ENCODE assay signal across 22 mouse cellular contexts in genomic region chr16:40536754-40537153, GRCm38 (mm10).
A peak's percentile ranks its signal among the peaks of the same experiment; 100 is the strongest.
DNase-seq lines count a peak whose midpoint lies in the region; ATAC-seq and TF ChIP-seq lines count a peak whose summit lies in the region.
"Had no signal": no experiment of that assay in that cellular context is flagged by ENCODE, and none has a peak within 500 bp of the region (broad histone marks: within the 10 kb centered on the region; RNA-seq: fewer than 3 reads in every experiment).

No protein-coding gene starts in this region.

- H3K4me1 ChIP-seq in forebrain, embryonic 12.5 days = no peaks in the 10 kb centered on the region
- no peaks in the 10 kb centered on the region for H3K4me1 ChIP-seq in forebrain, embryonic 11.5 days (replicated peaks; ENCODE audit: control insufficient read depth, insufficient read depth, low read length)
- H3K4me1 ChIP-seq in heart, adult 2 months (ENCODE audit: control insufficient read depth, insufficient read depth, low read length) = no peaks in the 10 kb centered on the region
- 0 out of 2 replicates have a peak, but pooled peaks cover 6% of the 10 kb centered on the region for H3K4me1 ChIP-seq in midbrain, embryonic 12.5 days
- no peaks in the 10 kb centered on the region for H3K4me1 ChIP-seq in midbrain, embryonic 11.5 days (ENCODE audit: control insufficient read depth, insufficient read depth, low read length)
- no peaks in the 10 kb centered on the region for H3K4me1 ChIP-seq in midbrain, embryonic 15.5 days
- H3K4me1 ChIP-seq in midbrain, embryonic 16.5 days (ENCODE audit: control insufficient read depth, insufficient read depth, low read length) = no peaks in the 10 kb centered on the region

- peak; percentile 58; the same call in 1 of the 2 replicates for ATAC-seq in forebrain, embryonic 12.5 days (ENCODE audit: low FRiP score)
- no peak; the same call in 1 of the 2 replicates for ATAC-seq in forebrain, embryonic 11.5 days (replicated peaks; ENCODE audit: low FRiP score)
- ATAC-seq in midbrain, embryonic 12.5 days (ENCODE audit: low FRiP score, low read depth) = peak; percentile 63; the same call in 1 of the 2 replicates
- no peak for ATAC-seq in midbrain, embryonic 11.5 days (ENCODE audit: low FRiP score)
- 0 out of 2 replicates have a peak, but pooled peaks have one; percentile 42 for ATAC-seq in midbrain, embryonic 15.5 days (replicated peaks)
- no peak for ATAC-seq in midbrain, embryonic 16.5 days
- ATAC-seq: activated CD4-positive, CD25-positive, alpha-beta regulatory T cell, adult 4 months; CD4-positive, CD25-positive, alpha-beta regulatory T cell, adult 4 months; Patski had no signal

- no peak overlapping the region for H3K9ac ChIP-seq in forebrain, embryonic 12.5 days
- no peak overlapping the region for H3K9ac ChIP-seq in forebrain, embryonic 11.5 days (ENCODE audit: low read length)
- no peak overlapping the region for H3K9ac ChIP-seq in heart, adult 2 months (ENCODE audit: low read depth, low read length)
- H3K9ac ChIP-seq in midbrain, embryonic 12.5 days (replicated peaks) = no peak overlapping the region
- H3K9ac ChIP-seq in midbrain, embryonic 11.5 days (ENCODE audit: low read length) = no peak overlapping the region
- no peak overlapping the region for H3K9ac ChIP-seq in midbrain, embryonic 15.5 days
- no peak overlapping the region for H3K9ac ChIP-seq in midbrain, embryonic 16.5 days (ENCODE audit: low read depth, low read length)

- H3K36me3 ChIP-seq in forebrain, embryonic 12.5 days (replicated peaks) = no peaks in the 10 kb centered on the region
- H3K36me3 ChIP-seq in forebrain, embryonic 11.5 days (ENCODE audit: control insufficient read depth, insufficient read depth, low read length) = no peaks in the 10 kb centered on the region
- no peaks in the 10 kb centered on the region for H3K36me3 ChIP-seq in heart, adult 2 months (ENCODE audit: control insufficient read depth, insufficient read depth, low read length)
- H3K36me3 ChIP-seq in midbrain, embryonic 12.5 days = no peaks in the 10 kb centered on the region
- no peaks in the 10 kb centered on the region for H3K36me3 ChIP-seq in midbrain, embryonic 11.5 days (ENCODE audit: control insufficient read depth, insufficient read depth, low read length)
- H3K36me3 ChIP-seq in midbrain, embryonic 15.5 days (replicated peaks) = no peaks in the 10 kb centered on the region
- H3K36me3 ChIP-seq in midbrain, embryonic 16.5 days (ENCODE audit: control insufficient read depth, insufficient read depth, low read length) = no peaks in the 10 kb centered on the region
- H3K36me3 ChIP-seq: G1E had no signal

- TF ChIP-seq EP300 in heart, adult 2 months (IDR thresholded peaks at IDR 0.05; ENCODE audit: insufficient read depth, low read depth, low read length) = no peak

- no peak overlapping the region for H3K4me3 ChIP-seq in forebrain, embryonic 12.5 days (replicated peaks)
- H3K4me3 ChIP-seq in forebrain, embryonic 11.5 days (ENCODE audit: low read depth, low read length) = no peak overlapping the region
- no peak overlapping the region for H3K4me3 ChIP-seq in heart, adult 2 months
- H3K4me3 ChIP-seq in midbrain, embryonic 12.5 days = no peak overlapping the region
- no peak overlapping the region for H3K4me3 ChIP-seq in midbrain, embryonic 11.5 days (ENCODE audit: low read depth, low read length)
- no peak overlapping the region for H3K4me3 ChIP-seq in midbrain, embryonic 15.5 days
- H3K4me3 ChIP-seq in midbrain, embryonic 16.5 days (ENCODE audit: low read depth, low read length) = no peak overlapping the region

- no peaks in the 10 kb centered on the region for H3K27me3 ChIP-seq in forebrain, embryonic 12.5 days
- no peaks in the 10 kb centered on the region for H3K27me3 ChIP-seq in forebrain, embryonic 11.5 days (ENCODE audit: control insufficient read depth, insufficient read depth, low read length)
- no peaks in the 10 kb centered on the region for H3K27me3 ChIP-seq in heart, adult 2 months (ENCODE audit: control insufficient read depth, insufficient read depth, low read length)
- H3K27me3 ChIP-seq in midbrain, embryonic 12.5 days = no peaks in the 10 kb centered on the region
- H3K27me3 ChIP-seq in midbrain, embryonic 11.5 days (ENCODE audit: control insufficient read depth, insufficient read depth, low read length) = no peaks in the 10 kb centered on the region
- no peaks in the 10 kb centered on the region for H3K27me3 ChIP-seq in midbrain, embryonic 15.5 days (replicated peaks)
- no peaks in the 10 kb centered on the region for H3K27me3 ChIP-seq in midbrain, embryonic 16.5 days (ENCODE audit: control insufficient read depth, insufficient read depth, low read depth, low read length)
- H3K27me3 ChIP-seq: CH12.LX, Patski had no signal

- no peak overlapping the region for H3K4me2 ChIP-seq in forebrain, embryonic 12.5 days
- no peak overlapping the region for H3K4me2 ChIP-seq in forebrain, embryonic 11.5 days (ENCODE audit: low read depth, low read length, severe bottlenecking)
- no peak overlapping the region for H3K4me2 ChIP-seq in midbrain, embryonic 12.5 days (replicated peaks)
- no peak overlapping the region for H3K4me2 ChIP-seq in midbrain, embryonic 11.5 days
- no peak overlapping the region for H3K4me2 ChIP-seq in midbrain, embryonic 15.5 days
- no peak overlapping the region for H3K4me2 ChIP-seq in midbrain, embryonic 16.5 days (ENCODE audit: low read length)

- 31% methylated on average over 1 of the region's 1 CpGs for WGBS in forebrain, embryonic 12.5 days
- 48% methylated on average over 1 of the region's 1 CpGs for WGBS in forebrain, embryonic 11.5 days
- WGBS in heart, adult 2 months = 16% methylated on average over 1 of the region's 1 CpGs
- WGBS in midbrain, embryonic 12.5 days = 41% methylated on average over 1 of the region's 1 CpGs
- WGBS in midbrain, embryonic 11.5 days = 31% methylated on average over 1 of the region's 1 CpGs
- WGBS in midbrain, embryonic 15.5 days = 22% methylated on average over 1 of the region's 1 CpGs
- 48% methylated on average over 1 of the region's 1 CpGs for WGBS in midbrain, embryonic 16.5 days

- no peak for TF ChIP-seq POLR2A in heart, adult 2 months (IDR thresholded peaks at IDR 0.05; ENCODE audit: insufficient read depth, low read depth, low read length)

- no peak overlapping the region for H3K27ac ChIP-seq in forebrain, embryonic 12.5 days
- no peak overlapping the region for H3K27ac ChIP-seq in forebrain, embryonic 11.5 days (ENCODE audit: low read depth, low read length)
- H3K27ac ChIP-seq in heart, adult 2 months = no peak overlapping the region
- H3K27ac ChIP-seq in midbrain, embryonic 12.5 days (replicated peaks) = no peak overlapping the region
- H3K27ac ChIP-seq in midbrain, embryonic 11.5 days (ENCODE audit: low read depth, low read length) = no peak overlapping the region
- H3K27ac ChIP-seq in midbrain, embryonic 15.5 days = no peak overlapping the region
- no peak overlapping the region for H3K27ac ChIP-seq in midbrain, embryonic 16.5 days (ENCODE audit: low read length)

- intact Hi-C loops in heart, adult 2 months (cut with DNase I) = no loop called here

- DNase-seq in forebrain, embryonic 11.5 days (ENCODE audit: low spot score) = no peak
- peak; percentile 73 for DNase-seq in heart, adult 11 months
- DNase-seq in heart, adult 2 months = no peak
- no peak for DNase-seq in midbrain, embryonic 11.5 days (ENCODE audit: low spot score, missing footprints)
- DNase-seq: adrenal gland, adult 2 months; adrenal gland, adult 8-10 months; adrenal gland, postnatal 10 days; adrenal gland, postnatal 14 days; adrenal gland, postnatal 25 days; adrenal gland, postnatal 36 days; B cell, adult 2 months; cerebellum, adult 11 months; cerebellum, adult 11-12 months had no signal

- no peaks in the 10 kb centered on the region for H3K9me3 ChIP-seq in forebrain, embryonic 12.5 days
- no peaks in the 10 kb centered on the region for H3K9me3 ChIP-seq in forebrain, embryonic 11.5 days (ENCODE audit: control insufficient read depth, low read length)
- no peaks in the 10 kb centered on the region for H3K9me3 ChIP-seq in midbrain, embryonic 12.5 days
- no peaks in the 10 kb centered on the region for H3K9me3 ChIP-seq in midbrain, embryonic 11.5 days (ENCODE audit: control insufficient read depth, low read length)
- no peaks in the 10 kb centered on the region for H3K9me3 ChIP-seq in midbrain, embryonic 15.5 days
- H3K9me3 ChIP-seq in midbrain, embryonic 16.5 days (replicated peaks; ENCODE audit: control insufficient read depth, low read length, poor library complexity, severe bottlenecking) = no peaks in the 10 kb centered on the region
- H3K9me3 ChIP-seq: G1E had no signal

- TF ChIP-seq CTCF in heart, adult 2 months (IDR thresholded peaks at IDR 0.05) = no peak

- no peaks in the 10 kb centered on the region for H3K79me2 ChIP-seq in heart, adult 2 months (replicated peaks; ENCODE audit: control insufficient read depth, insufficient read depth, low read length)

Comparison
In these comparisons a context has a peak if more than half of its experiments do, and no peak if none do; other contexts are left out.
1. ATAC-seq: peak in forebrain, embryonic 12.5 days (single experiment), midbrain, embryonic 12.5 days (single experiment) and midbrain, embryonic 15.5 days (single experiment); none in forebrain, embryonic 11.5 days (single experiment), midbrain, embryonic 11.5 days (single experiment) and midbrain, embryonic 16.5 days (single experiment).